Mouse (Mus musculus) brain, embryonic 14.5 days (tissue): ENCODE measurements at regions not wholly inside any gene's neighbourhood (a gene's known extent, or its start where the extent isn't known, plus 50 kb on each side); places are given as distances from the start of the nearest gene placed in this dataset.

Experiments
- DNase-seq: peaks from one replicate; pipeline ENCODE4 v3.0.0-alpha.2; 2011; ENCODE audit warnings: low read depth
- CTCF ChIP-seq: fragments of 200-500 bp; IDR thresholded peaks from 2 replicates; pipeline ENCODE4 v1.5.1; 2012; ENCODE audit warnings: inconsistent platforms, mild to moderate bottlenecking, moderate library complexity, borderline replicate concordance; ENCODE audit not compliant: insufficient read depth, insufficient read length; ENCODE audit errors: extremely low read depth
- POLR2A ChIP-seq: fragments of 200-500 bp; IDR thresholded peaks from 2 replicates; pipeline ENCODE4 v1.6.1; 2012; ENCODE audit warnings: mild to moderate bottlenecking, inconsistent platforms, borderline replicate concordance; ENCODE audit not compliant: poor library complexity, insufficient read depth, insufficient read length, severe bottlenecking; ENCODE audit errors: extremely low read depth

- TF ChIP-seq CTCF (no peak), POLR2A (no peak)
- DNase-seq = no peak
Measured at GRCm38 (mm10) chr1:137571190-137571904, 604.2 kb downstream of the Ptprc start.

GRCm38 (mm10) chr1:137567526-137567925 is 607.3 kb upstream of the Nr5a2 start:
- DNase-seq = no peak
- TF ChIP-seq CTCF = no peak
- no peak for TF ChIP-seq POLR2A

- TF ChIP-seq CTCF (no peak), POLR2A (no peak)
- no peak for DNase-seq
Measured at GRCm38 (mm10) chr1:137565573-137566048, 605.4 kb upstream of the Nr5a2 start.

- TF ChIP-seq CTCF = no peak
- no peak for TF ChIP-seq POLR2A
- no peak for DNase-seq
Measured at GRCm38 (mm10) chr1:137561686-137562085, 601.4 kb upstream of the Nr5a2 start.

- DNase-seq = no peak
- no peak for TF ChIP-seq CTCF
- no peak for TF ChIP-seq POLR2A
Measured at GRCm38 (mm10) chr1:137560389-137561268, 600.4 kb upstream of the Nr5a2 start.

- DNase-seq = no peak
- TF ChIP-seq CTCF = no peak
- TF ChIP-seq POLR2A = no peak
Measured at GRCm38 (mm10) chr1:137549659-137550058, 589.4 kb upstream of the Nr5a2 start.

- no peak for TF ChIP-seq POLR2A
- DNase-seq = peak; percentile 84
Measured at GRCm38 (mm10) chr1:137545666-137546065, 585.4 kb upstream of the Nr5a2 start.

- TF ChIP-seq POLR2A = no peak
- no peak for TF ChIP-seq CTCF
- no peak for DNase-seq
Measured at GRCm38 (mm10) chr1:137543828-137544227, 583.6 kb upstream of the Nr5a2 start.

GRCm38 (mm10) chr1:137541453-137541852 is 581.2 kb upstream of the Nr5a2 start:
- no peak for DNase-seq
- TF ChIP-seq CTCF (no peak), POLR2A (no peak)

GRCm38 (mm10) chr1:137539424-137540116 is 579.3 kb upstream of the Nr5a2 start:
- no peak for DNase-seq
- no peak for TF ChIP-seq POLR2A
- TF ChIP-seq CTCF = no peak

- peak; percentile 38 for DNase-seq
- TF ChIP-seq POLR2A = no peak
- TF ChIP-seq CTCF = no peak
Measured at GRCm38 (mm10) chr1:137514750-137515149, 554.5 kb upstream of the Nr5a2 start.

- TF ChIP-seq CTCF (no peak), POLR2A (no peak)
- no peak for DNase-seq
Measured at GRCm38 (mm10) chr1:137503704-137504422, 543.6 kb upstream of the Nr5a2 start.
